Mouse (Mus musculus): ENCODE results near the gene Birc7. TPM values are rescaled to one million over a fixed set of nuclear protein-coding genes. Genes with fewer than 3 reads are reported as not detected.

Birc7 gene
- polyA plus RNA-seq, 1 experiment from 2014 or later: not detected

- Histone ChIP-seq H3K9me3 (replicated peaks) (no peaks in the 10 kb centered on the region), H3K36me3 (no peaks in the 10 kb centered on the region), H3K4me1 (no peaks in the 10 kb centered on the region), H3K27ac (no peak overlapping the region), H3K4me3 (no peak overlapping the region), H3K27me3 (ENCODE audit: low read depth, poor library complexity, severe bottlenecking) (peaks cover 16% of the 10 kb centered on the region)
- DNase-seq (ENCODE audit: low spot score): no peak
- WGBS: 68% methylated on average over 3 of the region's 3 CpGs
Observed at GRCm38 (mm10) chr2:180960187-180960586, 31.4 kb downstream of the Birc7 start.

GRCm38 (mm10) chr2:180962616-180963308 lies 33.9 kb downstream of the Birc7 start:
- Histone ChIP-seq H3K36me3 (no peaks in the 10 kb centered on the region), H3K4me3 (no peak overlapping the region), H3K4me1 (peaks cover 9% of the 10 kb centered on the region), H3K27me3 (ENCODE audit: low read depth, poor library complexity, severe bottlenecking) (no peaks in the 10 kb centered on the region), H3K27ac (no peak overlapping the region), H3K9me3 (replicated peaks) (no peaks in the 10 kb centered on the region)
- 83% methylated on average over 2 of the region's 2 CpGs for WGBS
- DNase-seq (ENCODE audit: low spot score): no peak

DNA sequence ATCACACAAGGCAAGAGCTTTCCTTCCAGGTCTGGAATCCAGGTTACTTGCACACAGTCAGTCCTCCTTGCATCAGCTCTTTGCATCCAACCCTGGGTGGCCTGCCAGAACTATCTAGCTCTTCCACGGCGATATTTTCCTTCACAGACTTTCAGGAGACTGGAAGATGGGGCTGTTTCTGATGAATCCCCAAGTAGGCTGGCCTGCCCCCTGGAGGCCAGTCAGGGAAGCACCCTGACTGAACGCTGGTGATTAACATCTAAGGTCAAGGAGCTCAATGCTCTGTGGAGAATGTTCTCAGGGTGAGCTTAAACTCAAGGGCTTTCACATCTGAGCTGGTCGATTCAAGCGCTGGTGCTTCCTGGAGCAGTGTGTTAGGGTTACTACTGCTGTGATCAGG lies 35.1 kb downstream of the Birc7 start:
- peak; percentile 77 for DNase-seq (ENCODE audit: low spot score)
- H3K36me3 ChIP-seq: peaks cover 5% of the 10 kb centered on the region
- H3K27ac ChIP-seq: no peak overlapping the region
- H3K4me3 ChIP-seq: no peak overlapping the region
- no peaks in the 10 kb centered on the region for H3K27me3 ChIP-seq (ENCODE audit: low read depth, poor library complexity, severe bottlenecking)
- WGBS: 10% methylated on average over 5 of the region's 5 CpGs
- H3K4me1 ChIP-seq: peaks cover 16% of the 10 kb centered on the region
- H3K9me3 ChIP-seq (replicated peaks): no peaks in the 10 kb centered on the region

GRCm38 (mm10) chr2:180966092-180966882 lies 37.5 kb downstream of the Birc7 start:
- 18% methylated on average over 14 of the region's 14 CpGs for WGBS
- DNase-seq (ENCODE audit: low spot score): no peak
- peaks cover 26% of the 10 kb centered on the region for H3K36me3 ChIP-seq
- H3K27me3 ChIP-seq (ENCODE audit: low read depth, poor library complexity, severe bottlenecking): no peaks in the 10 kb centered on the region
- H3K9me3 ChIP-seq (replicated peaks): no peaks in the 10 kb centered on the region
- H3K4me3 ChIP-seq: peak overlapping the region; percentile 80
- H3K27ac ChIP-seq: peak overlapping the region; percentile 89
- H3K4me1 ChIP-seq: peaks cover 18% of the 10 kb centered on the region

DNA sequence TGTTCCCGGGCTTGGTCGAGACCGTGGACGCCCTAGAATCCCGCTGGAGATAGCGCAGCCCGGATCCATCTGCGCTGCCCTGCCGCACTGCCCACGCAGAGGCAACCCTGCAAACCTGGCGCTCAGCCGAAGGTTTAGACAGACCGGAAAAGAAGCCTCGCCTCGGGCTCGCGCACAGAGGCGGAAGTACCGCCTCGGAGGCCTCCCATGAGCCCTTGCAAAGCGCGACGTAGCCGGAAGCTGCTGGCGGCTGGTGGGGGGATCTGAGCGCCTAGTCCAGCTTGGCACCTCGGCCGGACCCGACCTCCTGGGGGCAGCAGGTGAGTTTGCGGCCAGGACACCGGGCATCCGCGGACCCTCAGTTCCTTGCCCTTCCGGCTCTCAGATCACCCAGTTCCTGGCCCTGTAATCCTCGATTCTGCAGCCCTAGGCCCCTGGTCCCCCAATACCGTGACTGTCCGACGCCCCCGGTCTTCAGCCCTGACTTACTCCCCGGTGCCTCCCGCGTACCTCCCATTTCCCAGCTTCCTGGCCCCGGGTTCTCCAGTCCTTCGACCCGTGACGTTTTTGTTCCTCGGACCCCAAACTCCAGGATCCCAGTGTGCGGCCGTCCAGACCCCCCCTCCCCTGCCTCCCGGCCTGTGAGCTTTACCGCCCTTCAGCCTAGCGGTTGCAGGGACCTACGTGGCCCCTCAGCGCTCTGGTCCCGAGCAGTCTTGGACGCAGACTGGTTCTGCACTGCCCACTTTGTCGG lies 38.4 kb downstream of the Birc7 start, which contains the start of gene Arfgap1:
Gene Arfgap1, plus strand, starts transcription at position 216 of the 754 bp plus-strand sequence.
- Histone ChIP-seq H3K9me3 (replicated peaks) (no peaks in the 10 kb centered on the region), H3K36me3 (peaks cover 35% of the 10 kb centered on the region), H3K4me3 (peak within 1 kb of the TSS; percentile 80), H3K27ac (peak within 1 kb of the TSS; percentile 89), H3K27me3 (ENCODE audit: low read depth, poor library complexity, severe bottlenecking) (no peaks in the 10 kb centered on the region), H3K4me1 (peaks cover 18% of the 10 kb centered on the region)
- under 1% methylated on average over 57 of the region's 57 CpGs for WGBS
- DNase-seq (ENCODE audit: low spot score): peak; percentile 93

DNA sequence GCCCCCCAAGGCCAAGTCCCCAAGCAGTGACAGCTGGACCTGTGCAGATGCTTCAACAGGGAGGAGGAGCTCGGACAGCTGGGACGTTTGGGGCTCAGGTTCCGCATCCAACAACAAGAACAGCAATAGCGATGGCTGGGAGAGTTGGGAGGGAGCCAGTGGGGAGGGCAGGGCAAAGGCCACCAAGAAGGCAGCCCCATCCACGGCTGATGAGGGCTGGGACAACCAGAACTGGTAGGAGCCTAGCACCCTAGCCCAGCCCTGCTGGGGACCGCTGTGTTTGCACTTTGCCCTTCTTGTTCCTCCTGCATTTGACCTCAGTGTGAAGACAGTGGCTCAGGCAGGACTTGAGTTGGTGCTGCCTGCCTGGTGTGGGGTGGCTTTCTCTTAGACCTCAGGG lies 52.3 kb downstream of the Birc7 start:
- no peak overlapping the region for H3K4me3 ChIP-seq
- no peak overlapping the region for H3K27ac ChIP-seq
- no peaks in the 10 kb centered on the region for H3K4me1 ChIP-seq
- peaks cover 74% of the 10 kb centered on the region for H3K36me3 ChIP-seq
- H3K9me3 ChIP-seq (replicated peaks): no peaks in the 10 kb centered on the region
- H3K27me3 ChIP-seq (ENCODE audit: low read depth, poor library complexity, severe bottlenecking): no peaks in the 10 kb centered on the region
- WGBS: 87% methylated on average over 6 of the region's 6 CpGs
- DNase-seq (ENCODE audit: low spot score): no peak

Small RNAs within 50 kb of the gene (microRNA-seq; reads per million reads assigned to microRNA genes)
- gene Mir124a-3: not detected

Other genes starting within 250 kb of the Birc7 start
- 33.7 and 40.0 TPM in 2 replicates for gene Dido1, start 219.0 kb upstream of the Birc7 start, polyA plus RNA-seq (2016; fragmentation: Nextera tagmentation; extraction: Ambion mirVana)
- gene Gid8, start 218.9 kb upstream of the Birc7 start, polyA plus RNA-seq (2016; fragmentation: Nextera tagmentation; extraction: Ambion mirVana): 44.8 and 53.4 TPM in 2 replicates
- 0.38 and 0.73 TPM in 2 replicates for gene Slc17a9, start 203.8 kb upstream of the Birc7 start, polyA plus RNA-seq (2016; fragmentation: Nextera tagmentation; extraction: Ambion mirVana)
- not detected in 2 replicates for gene Bhlhe23, start 152.1 kb upstream of the Birc7 start, polyA plus RNA-seq (2016; fragmentation: Nextera tagmentation; extraction: Ambion mirVana)
- 76.4 and 77.8 TPM in 2 replicates for gene Ythdf1, start 8.1 kb upstream of the Birc7 start, polyA plus RNA-seq (2016; fragmentation: Nextera tagmentation; extraction: Ambion mirVana)
- gene Nkain4, start 25.7 kb downstream of the Birc7 start, polyA plus RNA-seq (2016; fragmentation: Nextera tagmentation; extraction: Ambion mirVana): 2.7 and 4.4 TPM in 2 replicates
- 75.7 and 101 TPM in 2 replicates for gene Arfgap1, start 38.2 kb downstream of the Birc7 start, polyA plus RNA-seq (2016; fragmentation: Nextera tagmentation; extraction: Ambion mirVana)
- gene Col20a1, start 57.5 kb downstream of the Birc7 start, polyA plus RNA-seq (2016; fragmentation: Nextera tagmentation; extraction: Ambion mirVana): 0.09 and 0.13 TPM in 2 replicates
- gene Chrna4, start 114.5 kb downstream of the Birc7 start, polyA plus RNA-seq (2016; fragmentation: Nextera tagmentation; extraction: Ambion mirVana): 0.65 and 1.3 TPM in 2 replicates
- gene Kcnq2, start 206.3 kb downstream of the Birc7 start, polyA plus RNA-seq (2016; fragmentation: Nextera tagmentation; extraction: Ambion mirVana): 0.10 and 0.20 TPM in 2 replicates
- gene Eef1a2, start 228.0 kb downstream of the Birc7 start, polyA plus RNA-seq (2016; fragmentation: Nextera tagmentation; extraction: Ambion mirVana): not detected in 2 replicates